Mouse (Mus musculus) adrenal gland, adult 18-20 months (tissue): ENCODE measurements around the gene Tlx3. TPM values are rescaled to one million over a fixed set of nuclear protein-coding genes. Genes with fewer than 3 reads are reported as not detected.

Experiments
- DNase-seq, 2 experiments: peaks; one replicate each; pipeline ENCODE4 v3.0.0; 2021 to 2022; ENCODE audit warnings: low spot score in 2 of 2
- total RNA-seq, 2 experiments: library from RNA; stranded (reverse); gene quantifications; 1 replicate in 1 of 2; 2 replicates in 1 of 2; pipeline ENCODE4 v1.2.3; 2021

The Tlx3 gene
- total RNA-seq, 2 experiments from 2014 or later = 0.19 TPM; not detected in 1

DNA sequence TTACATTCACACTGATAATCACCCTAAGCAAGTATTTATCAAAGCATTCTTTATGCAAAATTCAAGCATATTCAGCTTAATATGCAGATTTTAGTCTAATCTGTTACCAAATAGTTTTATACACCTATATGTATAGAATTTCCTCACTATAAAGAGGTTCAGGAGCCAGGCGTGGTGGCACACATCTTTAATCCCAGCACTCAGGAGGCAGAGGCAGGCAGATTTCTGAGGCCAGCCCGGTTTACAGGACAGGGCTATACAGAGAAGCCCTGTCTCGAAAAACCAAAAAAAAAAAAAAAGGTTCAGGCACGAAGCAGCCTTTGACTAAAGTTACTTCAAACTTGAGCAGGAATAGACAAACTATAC is 51.6 kb downstream of the Tlx3 start:
- DNase-seq = no peak

DNA sequence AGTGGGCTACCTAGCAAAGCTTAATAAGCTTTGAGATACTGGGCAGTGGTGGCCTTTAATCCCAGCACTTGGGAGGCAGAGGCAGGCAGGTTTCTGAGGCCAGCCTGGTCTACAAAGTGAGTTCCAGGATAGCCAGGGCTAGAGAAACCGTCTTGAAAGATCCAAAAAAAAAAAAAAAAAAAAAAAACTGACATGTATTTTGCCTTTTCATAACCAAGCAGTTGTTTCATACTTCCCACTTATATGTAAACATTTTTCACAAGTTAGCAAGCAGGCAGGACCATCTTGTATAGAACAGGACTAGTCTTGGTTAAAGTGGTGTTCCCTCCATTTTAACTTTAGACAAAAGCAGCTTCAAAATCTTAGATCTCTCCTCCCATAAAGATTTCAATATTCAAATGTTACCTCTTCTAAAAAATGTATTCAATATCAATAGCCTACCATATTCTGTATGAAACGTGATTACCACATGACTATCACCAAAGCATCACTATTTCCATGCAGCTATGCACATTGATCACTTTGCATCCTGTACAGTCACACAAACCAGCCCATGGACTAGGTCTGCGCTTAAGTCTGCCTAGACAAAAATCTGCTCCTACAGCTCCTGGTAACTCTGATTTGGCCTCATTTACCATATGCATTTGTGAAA is 52.1 kb downstream of the Tlx3 start:
- DNase-seq = no peak

Other genes starting within 250 kb of the Tlx3 start
- 1 to 10 TPM; 1.3 to 2.0 TPM for gene Fgf18, start 56.2 kb downstream of the Tlx3 start, total RNA-seq
- 100 to 1,000 TPM; 224 to 282 TPM for gene Npm1, start 40.4 kb downstream of the Tlx3 start, total RNA-seq
- gene Gm12117, start 73.1 kb upstream of the Tlx3 start, total RNA-seq = not detected